Mouse (Mus musculus) bone marrow, adult 2 months (tissue): ENCODE measurements at regions not wholly inside any gene's neighbourhood (a gene's known extent, or its start where the extent isn't known, plus 50 kb on each side); places are given as distances from the start of the nearest gene placed in this dataset.

Source experiments
- H3K27ac ChIP-seq: fragments of 200-500 bp; 2 replicates; pipeline ENCODE4 v1.5.1; 2012; ENCODE audit warnings: low read depth, mild to moderate bottlenecking, control low read depth, inconsistent platforms, low read length; ENCODE audit not compliant: control insufficient read depth, poor library complexity, insufficient read depth
- H3K4me1 ChIP-seq: fragments of 200-500 bp; 2 replicates; pipeline ENCODE4 v1.6.1; 2011; ENCODE audit warnings: low read length; ENCODE audit not compliant: control insufficient read depth, insufficient read depth
- H3K4me3 ChIP-seq: fragments of 200-500 bp; replicated peaks from 2 replicates; pipeline ENCODE3; 2011; ENCODE audit warnings: mild to moderate bottlenecking, low read depth, low read length, control low read depth; ENCODE audit not compliant: control insufficient read depth
- CTCF ChIP-seq: fragments of 200-500 bp; IDR thresholded peaks from 2 replicates; pipeline ENCODE4 v1.5.1; 2011; ENCODE audit warnings: low read length, control low read depth; ENCODE audit not compliant: control insufficient read depth, insufficient read depth
- POLR2A ChIP-seq: fragments of 200-500 bp; IDR thresholded peaks from 2 replicates; pipeline ENCODE4 v1.6.1; 2011; ENCODE audit warnings: low read depth, mild to moderate bottlenecking, control low read depth, low read length, borderline replicate concordance; ENCODE audit not compliant: control insufficient read depth
- WGBS: fragments of 180-500 bp; shearing (Covaris S2); methylation state at CpG from one replicate; pipeline ENCODE4 v1.1.7; 2018; 5-methylcytosine and 5-hydroxymethylcytosine counted together

- no peak for TF ChIP-seq POLR2A
- TF ChIP-seq CTCF: no peak
- H3K4me3 ChIP-seq: no peak overlapping the region
- H3K4me1 ChIP-seq: no peaks in the 10 kb centered on the region
- WGBS: 48% methylated on average over 3 of the region's 3 CpGs
- no peak overlapping the region for H3K27ac ChIP-seq
These were observed 200.7 kb upstream of the Bmp2 start for GRCm38 (mm10) chr2:133351306-133351705.

DNA sequence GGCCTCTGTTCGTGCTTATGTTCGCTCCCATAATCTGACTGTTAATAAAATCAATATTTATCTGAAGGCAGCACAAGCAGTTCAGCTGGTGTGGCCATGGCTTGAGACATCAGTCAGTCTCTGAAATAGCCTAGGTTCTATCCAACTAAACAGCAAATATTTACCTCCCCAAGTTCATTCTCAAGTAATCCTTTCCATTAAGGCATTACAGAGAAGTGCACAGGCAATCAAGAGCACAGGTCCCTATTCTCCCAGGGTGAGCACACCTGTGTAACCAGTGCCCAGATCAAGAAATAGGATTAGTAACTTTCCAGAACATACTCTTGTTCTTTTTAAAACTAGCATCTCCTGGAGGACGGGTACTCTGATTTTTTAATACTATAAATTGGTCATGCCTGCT is 199.2 kb upstream of the Bmp2 start:
- no peak overlapping the region for H3K4me3 ChIP-seq
- TF ChIP-seq POLR2A: no peak
- no peak for TF ChIP-seq CTCF
- WGBS: 81% methylated on average over 3 of the region's 3 CpGs
- no peaks in the 10 kb centered on the region for H3K4me1 ChIP-seq
- H3K27ac ChIP-seq: no peak overlapping the region

DNA sequence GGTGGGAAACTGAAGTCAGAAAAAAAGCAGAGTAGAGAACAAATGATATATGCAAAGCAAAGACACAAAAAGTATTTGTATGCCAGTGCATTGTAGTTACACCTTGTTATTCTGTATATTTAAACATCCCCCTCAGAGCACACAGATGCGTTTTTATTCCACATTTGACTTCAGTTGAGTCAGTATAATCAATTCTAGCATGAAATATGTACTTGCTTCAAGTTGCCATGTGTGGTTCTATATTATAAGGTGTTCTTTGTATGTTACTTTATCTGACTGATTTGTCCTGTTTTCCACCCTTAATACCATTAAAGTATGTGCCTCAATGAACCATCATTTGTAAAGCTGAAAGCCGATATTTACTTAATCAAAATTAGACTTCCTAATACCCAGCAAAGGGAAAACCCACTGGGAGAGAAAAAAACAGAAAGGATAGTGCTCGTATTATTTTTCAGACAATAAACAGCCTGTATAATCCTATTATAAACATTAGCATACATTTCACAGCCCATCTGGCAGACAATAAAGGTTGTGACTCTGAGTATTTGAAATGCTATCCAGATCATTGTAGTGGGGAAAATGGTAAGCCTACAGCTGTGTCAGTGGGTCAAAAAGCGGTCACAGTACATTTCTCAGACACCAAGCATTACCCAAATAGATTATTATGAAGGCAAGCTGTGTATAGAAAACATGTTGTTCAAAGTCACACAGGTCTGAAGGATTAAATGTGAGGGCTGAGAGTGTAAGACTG is 189.1 kb upstream of the Bmp2 start:
- H3K4me1 ChIP-seq: no peaks in the 10 kb centered on the region
- H3K27ac ChIP-seq: no peak overlapping the region
- TF ChIP-seq POLR2A (no peak), CTCF (no peak)
- 70% methylated on average over 4 of the region's 4 CpGs for WGBS
- no peak overlapping the region for H3K4me3 ChIP-seq

DNA sequence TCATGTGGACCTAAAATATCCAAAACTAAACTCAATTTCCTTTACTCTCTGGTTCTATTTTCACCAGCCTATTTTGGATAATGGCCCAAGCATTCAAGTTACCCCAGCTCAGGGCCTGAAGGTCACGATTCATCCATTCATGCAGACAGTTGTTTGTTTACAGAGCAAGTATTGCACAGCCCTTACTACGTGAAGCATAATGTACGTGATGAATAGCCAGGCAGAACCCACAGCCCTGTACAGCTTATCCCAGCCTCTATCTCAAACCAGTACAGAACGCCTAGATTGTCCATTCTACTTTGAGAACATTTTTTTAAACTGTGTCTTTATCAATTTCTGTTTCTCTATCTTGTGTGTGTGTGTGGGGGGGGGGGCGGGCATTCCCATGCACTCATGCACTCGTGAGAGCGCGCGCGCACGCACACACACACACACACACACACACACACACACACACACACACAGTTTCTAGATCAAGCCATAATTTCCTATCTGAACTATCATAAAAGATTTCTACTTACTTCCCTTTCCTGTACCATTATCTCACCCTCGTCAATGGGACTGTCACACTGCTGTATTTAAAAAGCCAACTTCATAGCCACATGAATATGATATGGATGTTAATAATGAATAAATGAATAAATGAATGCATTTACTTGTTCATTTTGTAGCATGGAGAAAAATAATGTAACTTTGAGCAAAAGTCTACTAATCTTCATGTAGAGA is 180.3 kb upstream of the Bmp2 start:
- Histone ChIP-seq H3K4me3 (no peak overlapping the region), H3K27ac (no peak overlapping the region), H3K4me1 (no peaks in the 10 kb centered on the region)
- TF ChIP-seq CTCF: no peak
- no peak for TF ChIP-seq POLR2A
- 78% methylated on average over 12 of the region's 12 CpGs for WGBS

- no peaks in the 10 kb centered on the region for H3K4me1 ChIP-seq
- no peak for TF ChIP-seq CTCF
- TF ChIP-seq POLR2A: no peak
- H3K27ac ChIP-seq: no peak overlapping the region
- H3K4me3 ChIP-seq: no peak overlapping the region
- 65% methylated on average over 4 of the region's 4 CpGs for WGBS
These were observed 178.4 kb upstream of the Bmp2 start for GRCm38 (mm10) chr2:133373543-133373942.

GRCm38 (mm10) chr2:133381054-133381453 is 170.9 kb upstream of the Bmp2 start:
- H3K4me3 ChIP-seq: no peak overlapping the region
- H3K4me1 ChIP-seq: no peaks in the 10 kb centered on the region
- WGBS: 71% methylated on average over 3 of the region's 3 CpGs
- no peak overlapping the region for H3K27ac ChIP-seq
- TF ChIP-seq CTCF (0 out of 2 replicates have a peak, but pooled peaks have one; percentile 14), POLR2A (no peak)

GRCm38 (mm10) chr2:133383135-133383920 is 168.6 kb upstream of the Bmp2 start:
- H3K4me3 ChIP-seq: no peak overlapping the region
- TF ChIP-seq CTCF (no peak), POLR2A (no peak)
- WGBS: 83% methylated on average over 3 of the region's 3 CpGs
- no peaks in the 10 kb centered on the region for H3K4me1 ChIP-seq
- no peak overlapping the region for H3K27ac ChIP-seq

GRCm38 (mm10) chr2:133385297-133385696 is 166.7 kb upstream of the Bmp2 start:
- Histone ChIP-seq H3K4me3 (no peak overlapping the region), H3K4me1 (no peaks in the 10 kb centered on the region), H3K27ac (no peak overlapping the region)
- no peak for TF ChIP-seq CTCF
- TF ChIP-seq POLR2A: no peak
- 15% methylated on average over 2 of the region's 2 CpGs for WGBS
